9 mouse cellular contexts compared by ENCODE assay signal in genomic region chr7:27315958-27316357, GRCm38 (mm10). TPM values are rescaled to one million over a fixed set of nuclear protein-coding genes. Genes with fewer than 3 reads are reported as not detected.
DNase-seq lines count a peak whose midpoint lies in the region; ATAC-seq lines count a peak whose summit lies in the region.
"Had no signal": no experiment of that assay in that cellular context is flagged by ENCODE, and none has a peak within 500 bp of the region (broad histone marks: within the 10 kb centered on the region; RNA-seq: fewer than 3 reads in every experiment).

No protein-coding gene starts in this region.

- no peak overlapping the region for H3K4me3 ChIP-seq in heart, embryonic 10.5 days
- H3K4me3 ChIP-seq in midbrain, embryonic 13.5 days (replicated peaks), result no peak overlapping the region
- H3K4me3 ChIP-seq: liver, embryonic 13.5 days had no signal

- H3K9me3 ChIP-seq in heart, embryonic 10.5 days, result peaks cover 10% of the 10 kb centered on the region; the same call in 1 of the 2 replicates
- peaks cover 16% of the 10 kb centered on the region for H3K9me3 ChIP-seq in midbrain, embryonic 13.5 days

- peak; percentile 99 for DNase-seq in heart, adult 11 months
- DNase-seq in heart, embryonic 10.5 days (ENCODE audit: low spot score), result no peak
- DNase-seq in embryo, embryonic 10.5 days (ENCODE audit: low spot score), result peak; percentile 45
- peak; percentile 73 for DNase-seq in heart, postnatal 25 days (ENCODE audit: low spot score)
- DNase-seq in adrenal gland, adult 8-10 months, result no peak
- no peak for DNase-seq in lung, postnatal 14 days
- DNase-seq in ovary, postnatal 14 days (ENCODE audit: low spot score), result no peak
- DNase-seq: liver, embryonic 13.5 days had no signal

- H3K4me2 ChIP-seq in midbrain, embryonic 13.5 days (replicated peaks), result no peak overlapping the region
- H3K4me2 ChIP-seq: liver, embryonic 13.5 days had no signal

- H3K4me1 ChIP-seq in heart, embryonic 10.5 days, result peaks cover under 1% of the 10 kb centered on the region; the same call in 1 of the 2 replicates
- peaks cover 6% of the 10 kb centered on the region; the same call in 1 of the 2 replicates for H3K4me1 ChIP-seq in midbrain, embryonic 13.5 days (replicated peaks)
- H3K4me1 ChIP-seq: liver, embryonic 13.5 days had no signal

- H3K9ac ChIP-seq in midbrain, embryonic 13.5 days (replicated peaks), result no peak overlapping the region
- H3K9ac ChIP-seq: liver, embryonic 13.5 days had no signal

- 51% methylated on average over 7 of the region's 7 CpGs for WGBS in heart, embryonic 10.5 days
- WGBS in midbrain, embryonic 13.5 days, result 16% methylated on average over 7 of the region's 7 CpGs

- H3K27me3 ChIP-seq in heart, embryonic 10.5 days (ENCODE audit: insufficient read depth, poor library complexity, severe bottlenecking), result peaks cover 11% of the 10 kb centered on the region
- H3K27me3 ChIP-seq in midbrain, embryonic 13.5 days, result peaks cover 4% of the 10 kb centered on the region; the same call in 1 of the 2 replicates

- H3K36me3 ChIP-seq in heart, embryonic 10.5 days, result peaks cover 6% of the 10 kb centered on the region; the same call in 1 of the 2 replicates
- peaks cover 9% of the 10 kb centered on the region; the same call in 1 of the 2 replicates for H3K36me3 ChIP-seq in midbrain, embryonic 13.5 days

- H3K27ac ChIP-seq in heart, embryonic 10.5 days, result no peak overlapping the region
- no peak overlapping the region for H3K27ac ChIP-seq in midbrain, embryonic 13.5 days
- H3K27ac ChIP-seq: liver, embryonic 13.5 days had no signal

- peak; percentile 62; the same call in 1 of the 2 replicates for ATAC-seq in midbrain, embryonic 13.5 days

- intact Hi-C loops in heart, postnatal 25 days (cut with DNase I), result no loop called here

RNA-seq across cellular contexts. Expression of gene Ltbp4, which starts 21.5 kb away (rescaled TPM):
- polyA plus RNA-seq in heart, embryonic 10.5 days (2016; fragmentation: Nextera tagmentation; extraction: Ambion mirVana), result 19.2 and 23.6 TPM in 2 replicates
- total RNA-seq in heart, postnatal 25 days (2021), result 100 to 1,000 TPM; 210 to 247 TPM
- 8.0 and 9.1 TPM in 2 replicates for polyA plus RNA-seq in midbrain, embryonic 13.5 days (2015; fragmentation: Nextera tagmentation; extraction: Ambion mirVana)
- 100 to 1,000 TPM in 3 of 4 experiments, 10 to 100 TPM in 1; 90.9 to 117 (median 108) TPM for total RNA-seq in adrenal gland, adult 8-10 months (2022)

RNA-seq across cellular contexts. Expression of gene Shkbp1, which starts 39.9 kb away (rescaled TPM):
- 48.3 and 50.4 TPM in 2 replicates for polyA plus RNA-seq in heart, embryonic 10.5 days (2016; fragmentation: Nextera tagmentation; extraction: Ambion mirVana)
- total RNA-seq in heart, postnatal 25 days (2021), result 1 to 10 TPM; 6.4 to 8.2 TPM
- polyA plus RNA-seq in midbrain, embryonic 13.5 days (2015; fragmentation: Nextera tagmentation; extraction: Ambion mirVana), result 67.2 and 84.3 TPM in 2 replicates
- 10 to 100 TPM; 19.4 to 41.1 (median 29.7) TPM for total RNA-seq in adrenal gland, adult 8-10 months (2022)

RNA-seq across cellular contexts. Expression of gene Gm20479, which starts 41.3 kb away (rescaled TPM):
- polyA plus RNA-seq in heart, embryonic 10.5 days (2016; fragmentation: Nextera tagmentation; extraction: Ambion mirVana), result 1.3 and 2.1 TPM in 2 replicates
- total RNA-seq in heart, postnatal 25 days (2021), result not detected
- polyA plus RNA-seq in midbrain, embryonic 13.5 days (2015; fragmentation: Nextera tagmentation; extraction: Ambion mirVana), result 0.53 TPM in 1 of 2 replicates, not detected in the other
- 1 to 10 TPM in 1 of 4 experiments, not detected in 3; 4.0 TPM for total RNA-seq in adrenal gland, adult 8-10 months (2022)

RNA-seq across cellular contexts. Expression of gene Numbl, which starts 57.7 kb away (rescaled TPM):
- polyA plus RNA-seq in heart, embryonic 10.5 days (2016; fragmentation: Nextera tagmentation; extraction: Ambion mirVana), result 7.0 and 9.6 TPM in 2 replicates
- 1 to 10 TPM; 4.5 to 5.3 TPM for total RNA-seq in heart, postnatal 25 days (2021)
- polyA plus RNA-seq in midbrain, embryonic 13.5 days (2015; fragmentation: Nextera tagmentation; extraction: Ambion mirVana), result 39.4 and 51.6 TPM in 2 replicates
- 10 to 100 TPM in 3 of 4 experiments, 1 to 10 TPM in 1; 8.9 to 16.2 (median 14.1) TPM for total RNA-seq in adrenal gland, adult 8-10 months (2022)

Comparison
In these comparisons a context has a peak if more than half of its experiments do, and no peak if none do; other contexts are left out.
1. DNase-seq: peak in heart, adult 11 months (single experiment), embryo, embryonic 10.5 days (single experiment) and heart, postnatal 25 days (single experiment); none in heart, embryonic 10.5 days (single experiment), adrenal gland, adult 8-10 months (single experiment), lung, postnatal 14 days (single experiment) and ovary, postnatal 14 days (single experiment).